Mouse (Mus musculus): ENCODE results near the gene Pnpla1.

DNA sequence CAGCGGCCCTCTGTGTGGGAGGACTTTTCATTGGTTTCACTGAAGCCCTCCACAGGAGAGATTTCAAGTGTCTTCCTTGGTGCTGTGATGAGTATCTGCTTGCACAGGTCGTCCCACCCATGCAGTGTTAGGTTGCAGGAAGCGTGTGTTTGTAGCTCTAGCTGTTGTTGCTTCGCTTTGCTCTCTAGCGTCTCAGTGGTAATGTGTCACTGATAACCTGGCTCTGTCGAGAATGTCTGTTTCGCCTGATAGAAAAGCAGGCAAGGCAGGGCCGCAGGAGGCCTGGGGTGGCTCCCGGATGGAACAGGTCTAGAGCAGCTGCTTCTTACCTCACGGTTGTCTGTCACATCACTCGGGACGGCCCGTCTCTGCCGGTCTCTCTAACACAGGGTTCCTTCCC lies 29.1 kb upstream of the Pnpla1 start:
- TF ChIP-seq POLR2AphosphoS2 (IDR thresholded peaks at IDR 0.05; ENCODE audit: low read depth, low read length) (no peak), POLR2A (IDR thresholded peaks at IDR 0.05; ENCODE audit: low read depth, low read length) (no peak), CTCF (conservative IDR thresholded peaks at IDR 0.05 in 1 of 2, IDR thresholded peaks at IDR 0.05 in 1 of 2; ENCODE audit: low read depth in 2 of 2, low read length in 2 of 2) (no peak), EP300 (IDR thresholded peaks at IDR 0.05; ENCODE audit: low read length) (no peak), KAT2A (IDR thresholded peaks at IDR 0.05; ENCODE audit: insufficient replicate concordance, low read length) (no peak), PAX5 (IDR thresholded peaks at IDR 0.05; ENCODE audit: low read length) (no peak), HCFC1 (IDR thresholded peaks at IDR 0.05; ENCODE audit: low read depth, low read length) (no peak), MEF2A (IDR thresholded peaks at IDR 0.05; ENCODE audit: borderline replicate concordance, low read depth, low read length) (no peak), ZC3H11A (IDR thresholded peaks at IDR 0.05; ENCODE audit: low read depth, low read length) (no peak), USF1 (IDR thresholded peaks at IDR 0.05; ENCODE audit: low read depth, low read length) (no peak), MYC (IDR thresholded peaks at IDR 0.05; ENCODE audit: low read depth, low read length) (no peak), JUN (IDR thresholded peaks at IDR 0.05; ENCODE audit: insufficient read depth, low read depth, low read length) (no peak)

Data from CH12.LX (cell line).